Mouse (Mus musculus) myocyte (in vitro differentiated cells): ENCODE results near the gene 4930442H23Rik.

Experiments
- CEBPB ChIP-seq: IDR thresholded peaks from 2 replicates; pipeline ENCODE4 v1.6.1; 2011; ENCODE audit warnings: mild to moderate bottlenecking, moderate library complexity; ENCODE audit not compliant: poor library complexity, insufficient read depth, severe bottlenecking
- E2F4 ChIP-seq: IDR thresholded peaks from one replicate; pipeline ENCODE4 v1.6.1; 2011; ENCODE audit warnings: mild to moderate bottlenecking, control low read depth, moderate library complexity; ENCODE audit not compliant: insufficient read depth
- MAX ChIP-seq: IDR thresholded peaks from one replicate; pipeline ENCODE4 v1.6.1; 2011; ENCODE audit warnings: low read depth, mild to moderate bottlenecking, control low read depth
- MYOG ChIP-seq, 3 experiments: IDR thresholded peaks; one replicate each; pipeline ENCODE4 v1.6.1; 2011; ENCODE audit warnings: control low read depth in 2 of 3, low read depth in 2 of 3, mild to moderate bottlenecking in 2 of 3; ENCODE audit not compliant: insufficient read length in 2 of 3, control insufficient read depth in 1 of 3, insufficient read depth in 1 of 3
- POLR2A ChIP-seq: IDR thresholded peaks from one replicate; pipeline ENCODE4 v1.6.1; 2011; ENCODE audit warnings: low read depth, mild to moderate bottlenecking, control low read depth, moderate library complexity; ENCODE audit not compliant: insufficient read length
- TCF12 ChIP-seq: IDR thresholded peaks from one replicate; pipeline ENCODE4 v1.6.1; 2011; ENCODE audit warnings: mild to moderate bottlenecking, control low read depth; ENCODE audit not compliant: poor library complexity, insufficient read depth, severe bottlenecking

DNA sequence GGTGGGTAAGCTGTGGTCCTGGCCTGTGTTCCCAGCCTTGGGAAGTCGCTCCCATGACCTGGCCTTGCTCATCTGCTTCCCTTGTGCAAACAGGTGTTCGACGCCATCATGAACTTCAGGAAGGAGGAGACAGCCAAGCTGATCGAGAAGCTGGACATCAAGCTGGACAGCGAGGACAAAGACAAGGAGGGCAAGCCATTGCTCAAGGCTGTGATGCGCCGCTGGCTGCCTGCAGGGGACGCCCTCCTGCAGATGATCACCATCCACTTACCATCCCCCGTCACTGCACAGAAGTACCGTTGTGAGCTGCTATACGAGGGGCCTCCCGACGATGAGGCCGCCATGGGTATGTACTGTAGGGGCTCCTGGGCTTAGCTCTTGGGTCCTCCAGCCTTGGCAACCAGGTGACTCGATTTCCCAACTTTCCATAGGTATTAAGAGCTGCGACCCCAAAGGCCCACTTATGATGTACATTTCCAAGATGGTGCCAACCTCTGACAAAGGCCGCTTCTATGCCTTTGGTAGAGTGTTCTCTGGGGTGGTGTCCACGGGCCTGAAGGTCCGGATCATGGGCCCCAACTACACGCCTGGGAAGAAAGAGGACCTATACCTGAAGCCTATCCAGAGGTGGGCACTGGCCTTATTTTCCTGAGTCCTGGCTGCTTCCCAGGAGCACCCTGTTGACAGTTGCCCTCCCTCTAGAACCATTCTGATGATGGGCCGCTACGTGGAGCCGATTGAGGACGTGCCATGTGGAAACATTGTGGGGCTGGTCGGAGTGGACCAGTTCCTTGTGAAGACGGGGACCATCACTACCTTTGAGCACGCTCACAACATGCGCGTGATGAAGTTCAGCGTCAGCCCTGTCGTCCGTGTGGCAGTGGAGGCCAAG, 4.0 kb downstream of the 4930442H23Rik start:
- TF ChIP-seq POLR2A (peak; percentile 49), E2F4 (no peak), TCF12 (no peak), CEBPB (no peak), MAX (no peak), MYOG (IDR thresholded peaks at IDR 0.05; ENCODE audit: control insufficient read depth in 1 of 3, insufficient read depth in 1 of 3, insufficient read length in 2 of 3, low read depth in 2 of 3) (no peak)
